Mouse (Mus musculus): Measurements from ENCODE around the gene Arid1a.

GRCm38 (mm10) chr4:133707464-133707863 is 49.1 kb downstream of the Arid1a start:
- TF ChIP-seq CTCF (IDR thresholded peaks at IDR 0.05; ENCODE audit: borderline replicate concordance, insufficient read depth, low read length) (no peak), POLR2A (IDR thresholded peaks at IDR 0.05; ENCODE audit: low read depth, low read length) (no peak)

Data from embryonic fibroblast, embryonic 13.5 days (primary cell).